Mouse (Mus musculus): ENCODE measurements around the gene Sigirr. TPM values are rescaled to one million over a fixed set of nuclear protein-coding genes. Genes with fewer than 3 reads are reported as not detected.

The Sigirr gene
- total and polyA plus RNA-seq, 3 experiments: 8.3 to 17.5 TPM; not detected in 1

DNA sequence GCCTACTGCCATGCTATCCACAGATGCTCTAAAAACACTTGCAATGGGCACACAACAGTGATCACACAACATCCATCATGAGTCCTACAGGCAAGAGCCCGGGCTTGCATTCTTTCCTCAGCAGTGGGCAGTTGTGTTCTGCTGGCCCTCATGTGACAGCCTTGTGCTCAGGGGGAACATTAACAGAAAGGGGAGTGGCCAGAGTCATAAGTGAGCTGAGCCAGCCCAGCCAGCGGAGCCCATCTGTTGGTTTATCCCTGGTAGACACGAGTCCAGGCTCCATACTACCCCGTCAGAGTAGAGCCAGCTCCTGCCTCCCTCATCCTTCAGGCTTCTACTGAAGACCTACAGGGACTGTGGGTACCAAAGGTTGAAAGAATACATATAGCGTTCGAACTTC, 6.4 kb downstream of the Sigirr start:
- Histone ChIP-seq H3K9me3 (replicated peaks; ENCODE audit: insufficient read depth, low read length) (no peaks in the 10 kb centered on the region), H3K4me1 (ENCODE audit: control insufficient read depth in 1 of 2, insufficient read depth in 2 of 2, low read length in 2 of 2) (peaks cover 0 to 15% of the 10 kb centered on the region in 2 experiments; a peak in 2 of 4 replicates), H3K9ac (ENCODE audit: control insufficient read depth, low read depth, low read length, poor library complexity, severe bottlenecking) (no peak overlapping the region), H3K36me3 (ENCODE audit: control insufficient read depth in 1 of 2, insufficient read depth in 2 of 2, low read length in 2 of 2) (peaks cover 0 to 7% of the 10 kb centered on the region in 2 experiments; a peak in 2 of 4 replicates), H3K27ac (ENCODE audit: control insufficient read depth, low read depth, low read length) (no peak overlapping the region), H3K27me3 (ENCODE audit: control insufficient read depth in 1 of 2, insufficient read depth in 2 of 2, low read length in 2 of 2) (no peaks in the 10 kb centered on the region), H3K4me3 (ENCODE audit: control insufficient read depth in 1 of 2, insufficient read depth in 1 of 2, low read depth in 2 of 2, low read length in 2 of 2) (no peak overlapping the region), H3K79me2 (ENCODE audit: control insufficient read depth, insufficient read depth, low read length, poor library complexity) (no peaks in the 10 kb centered on the region)
- TF ChIP-seq MYB (IDR thresholded peaks at IDR 0.05; ENCODE audit: low read depth, low read length) (no peak), GABPA (IDR thresholded peaks at IDR 0.05; ENCODE audit: low read depth, low read length) (no peak), JUND (IDR thresholded peaks at IDR 0.05; ENCODE audit: low read depth, low read length) (no peak), POLR2A (IDR thresholded peaks at IDR 0.05; ENCODE audit: control insufficient read depth in 1 of 2, insufficient read depth in 1 of 2, low read depth in 1 of 2, low read length in 2 of 2, poor library complexity in 1 of 2) (no peak), ETS1 (IDR thresholded peaks at IDR 0.05; ENCODE audit: low read depth, low read length) (no peak), NELFE (IDR thresholded peaks at IDR 0.05; ENCODE audit: low read depth, low read length) (no peak), TBP (IDR thresholded peaks at IDR 0.05; ENCODE audit: low read depth, low read length) (no peak), E2F4 (IDR thresholded peaks at IDR 0.05; ENCODE audit: borderline replicate concordance, low read depth, low read length) (no peak), MAX (IDR thresholded peaks at IDR 0.05; ENCODE audit: low read length) (no peak), MEF2A (IDR thresholded peaks at IDR 0.05; ENCODE audit: extremely low read depth, insufficient replicate concordance, low read depth, low read length, poor library complexity, severe bottlenecking) (no peak)
- no peak for DNase-seq (ENCODE audit: low read depth, low spot score)

DNA sequence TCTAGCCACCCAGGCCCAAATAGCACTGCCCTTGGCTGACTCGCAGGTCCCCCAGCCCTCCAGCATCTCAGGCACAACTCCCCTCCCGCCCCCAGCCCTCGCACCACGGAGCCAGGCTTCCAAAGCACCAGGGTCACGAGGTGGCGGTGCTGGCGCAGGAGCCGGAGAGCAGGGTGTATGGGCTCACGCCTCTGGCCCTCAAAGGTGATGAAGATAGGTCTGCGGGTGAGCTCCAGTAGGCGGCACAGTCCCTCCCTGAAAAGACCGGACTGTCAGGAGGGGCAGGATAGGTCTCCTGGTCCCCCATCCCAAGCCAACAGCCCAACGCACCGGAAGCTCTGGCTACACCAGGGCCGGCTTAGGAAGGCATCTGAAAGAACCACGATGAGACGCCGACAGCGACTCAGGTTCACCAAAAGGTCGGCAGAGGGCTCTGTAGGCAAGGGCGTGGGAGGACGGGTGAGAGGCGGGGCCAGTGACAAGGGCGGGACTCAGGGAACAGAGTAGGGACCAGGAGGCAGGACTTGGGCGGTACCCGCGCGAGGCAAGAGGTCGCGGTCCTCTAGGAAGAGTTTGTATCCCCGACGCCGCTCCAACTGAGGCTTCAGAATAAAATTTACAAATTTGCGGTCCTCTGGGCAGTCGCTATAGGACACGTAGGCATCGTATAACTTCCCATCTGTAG, 8.2 kb downstream of the Sigirr start:
- Histone ChIP-seq H3K27ac (ENCODE audit: control insufficient read depth, low read depth, low read length) (no peak overlapping the region), H3K4me1 (ENCODE audit: control insufficient read depth in 1 of 2, insufficient read depth in 2 of 2, low read length in 2 of 2) (peaks cover 0 to 14% of the 10 kb centered on the region in 2 experiments; a peak in 2 of 4 replicates), H3K27me3 (ENCODE audit: control insufficient read depth in 1 of 2, insufficient read depth in 2 of 2, low read length in 2 of 2) (no peaks in the 10 kb centered on the region), H3K4me3 (ENCODE audit: control insufficient read depth in 1 of 2, insufficient read depth in 1 of 2, low read depth in 2 of 2, low read length in 2 of 2) (peak overlapping the region; percentile 28 to 36; a peak in 3 of 4 replicates), H3K9ac (ENCODE audit: control insufficient read depth, low read depth, low read length, poor library complexity, severe bottlenecking) (peak overlapping the region; percentile 61), H3K79me2 (ENCODE audit: control insufficient read depth, insufficient read depth, low read length, poor library complexity) (no peaks in the 10 kb centered on the region), H3K9me3 (replicated peaks; ENCODE audit: insufficient read depth, low read length) (no peaks in the 10 kb centered on the region), H3K36me3 (ENCODE audit: control insufficient read depth in 1 of 2, insufficient read depth in 2 of 2, low read length in 2 of 2) (peaks cover 0 to 5% of the 10 kb centered on the region in 2 experiments; a peak in 2 of 4 replicates)
- peak; percentile 91 for DNase-seq (ENCODE audit: low read depth, low spot score)
- TF ChIP-seq POLR2A (IDR thresholded peaks at IDR 0.05; ENCODE audit: control insufficient read depth in 1 of 2, insufficient read depth in 1 of 2, low read depth in 1 of 2, low read length in 2 of 2, poor library complexity in 1 of 2) (peak in 1 of 2 experiments; percentile 51; a peak in 1 of 4 replicates), USF2 (IDR thresholded peaks at IDR 0.05; ENCODE audit: borderline replicate concordance in 1 of 2, insufficient read depth in 1 of 2, low read depth in 1 of 2, low read length in 2 of 2) (no peak), POLR2AphosphoS2 (IDR thresholded peaks at IDR 0.05; ENCODE audit: low read length) (no peak), UBTF (IDR thresholded peaks at IDR 0.05; ENCODE audit: borderline replicate concordance, insufficient read depth, low read depth, low read length) (no peak), GATA1 (IDR thresholded peaks at IDR 0.05; ENCODE audit: low read depth, low read length) (no peak), CHD1 (IDR thresholded peaks at IDR 0.05; ENCODE audit: low read depth, low read length) (no peak), HCFC1 (IDR thresholded peaks at IDR 0.05; ENCODE audit: low read depth, low read length) (peak; percentile 57; the same call in 1 of the 2 replicates), ZNF384 (IDR thresholded peaks at IDR 0.05; ENCODE audit: low read depth, low read length) (no peak), CTCF (IDR thresholded peaks at IDR 0.05 in 2 of 3, conservative IDR thresholded peaks at IDR 0.05 in 1 of 3; ENCODE audit: control insufficient read depth in 1 of 3, insufficient read depth in 1 of 3, low read depth in 2 of 3, low read length in 3 of 3, poor library complexity in 1 of 3, severe bottlenecking in 1 of 3) (peak in 2 of 3 experiments; percentile 82 to 89; a peak in 5 of 6 replicates), NRF1 (IDR thresholded peaks at IDR 0.05; ENCODE audit: insufficient read depth, low read depth, low read length, poor library complexity, severe bottlenecking) (0 out of 2 replicates have a peak, but pooled peaks have one; percentile 28), SMC3 (IDR thresholded peaks at IDR 0.05; ENCODE audit: low read depth, low read length) (peak; percentile 95), SIN3A (IDR thresholded peaks at IDR 0.05; ENCODE audit: low read length) (peak; percentile 40; the same call in 1 of the 2 replicates), RAD21 (IDR thresholded peaks at IDR 0.05; ENCODE audit: low read depth, low read length) (peak; percentile 83), POLR2AphosphoS5 (IDR thresholded peaks at IDR 0.05; ENCODE audit: borderline replicate concordance, low read depth, low read length) (no peak), TAL1 (IDR thresholded peaks at IDR 0.05; ENCODE audit: low read length) (no peak), MAX (IDR thresholded peaks at IDR 0.05; ENCODE audit: low read length) (no peak; the same call in 1 of the 2 replicates), NELFE (IDR thresholded peaks at IDR 0.05; ENCODE audit: low read depth, low read length) (peak; percentile 40; the same call in 1 of the 2 replicates), MAZ (IDR thresholded peaks at IDR 0.05; ENCODE audit: low read depth, low read length) (no peak), ZMIZ1 (IDR thresholded peaks at IDR 0.05; ENCODE audit: low read depth, low read length) (no peak), GABPA (IDR thresholded peaks at IDR 0.05; ENCODE audit: low read depth, low read length) (no peak), ZKSCAN1 (IDR thresholded peaks at IDR 0.05; ENCODE audit: low read depth, low read length) (no peak), CHD2 (IDR thresholded peaks at IDR 0.05; ENCODE audit: low read length) (no peak), MXI1 (IDR thresholded peaks at IDR 0.05; ENCODE audit: low read depth, low read length) (0 out of 2 replicates have a peak, but pooled peaks have one; percentile 18), JUND (IDR thresholded peaks at IDR 0.05; ENCODE audit: low read depth, low read length) (no peak)
